Mouse (Mus musculus): Measurements from ENCODE around the gene Cd37.
"Not testable (repeated sequence)": the region's sequence is repeated elsewhere in the genome, so short reads cannot be mapped to it uniquely, and the experiment has no call there.

Cd37 gene

DNA sequence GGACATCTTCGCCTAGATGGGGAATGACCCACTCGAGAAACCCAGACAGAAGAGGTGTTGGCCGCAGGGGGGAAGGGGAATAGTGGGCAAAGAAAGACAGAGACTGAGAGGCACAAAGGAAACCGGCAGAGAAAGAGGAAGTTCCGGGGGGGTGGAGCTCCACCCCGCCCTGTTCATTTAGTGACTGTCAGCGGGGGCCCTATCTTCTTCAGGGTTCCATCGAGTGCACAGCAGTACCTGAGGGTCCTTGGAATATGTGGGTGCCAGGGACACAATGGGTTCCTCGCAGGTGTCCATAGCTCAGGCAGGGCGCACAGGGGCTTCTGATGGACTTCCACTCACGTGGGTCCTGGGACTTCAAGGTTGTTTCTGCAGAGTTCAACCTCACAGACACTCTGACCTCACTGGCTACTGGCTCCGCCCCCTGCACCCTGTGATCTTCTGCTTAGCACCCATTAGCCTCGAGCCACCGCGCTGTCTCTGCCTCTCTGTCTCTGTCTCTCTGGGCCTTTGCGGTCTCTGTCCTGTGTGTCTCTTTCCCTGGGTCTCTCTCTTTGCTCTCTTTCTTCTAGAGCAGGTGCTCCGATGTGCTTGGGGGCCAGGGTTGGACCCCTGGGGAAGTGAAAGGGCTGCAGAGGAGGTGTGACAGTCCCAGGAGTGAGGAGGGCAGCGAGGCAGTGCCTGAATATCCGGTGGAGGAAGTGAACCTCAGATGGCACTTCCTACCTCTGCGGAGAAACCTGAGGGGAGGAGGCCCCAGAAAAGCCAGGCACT is at the start of gene Cd37:
Gene Cd37, minus strand, starts transcription at position 393 of the 774 bp plus-strand sequence.
- no peak for DNase-seq (ENCODE audit: low read depth, low spot score)

DNA sequence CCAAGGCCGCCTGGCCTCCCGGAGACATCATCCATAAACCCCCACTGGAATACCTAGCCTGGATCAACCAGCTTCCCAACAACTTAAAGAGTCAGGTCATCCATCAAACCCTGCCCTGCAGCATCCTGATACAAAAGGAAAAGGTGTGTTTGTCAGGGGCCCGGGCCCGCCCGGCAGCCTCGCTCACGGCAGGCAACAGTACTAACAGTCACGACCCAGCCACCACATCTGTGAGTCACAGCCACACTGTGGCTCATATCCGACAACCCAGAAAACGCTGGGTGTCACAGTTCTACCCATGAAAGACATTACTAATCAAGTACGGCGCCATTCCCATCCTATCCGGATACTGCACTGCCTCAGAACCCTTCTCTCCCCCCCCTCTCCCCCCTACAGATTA is 47.6 kb upstream of the Cd37 start:
- DNase-seq (ENCODE audit: low read depth, low spot score): no peak

DNA sequence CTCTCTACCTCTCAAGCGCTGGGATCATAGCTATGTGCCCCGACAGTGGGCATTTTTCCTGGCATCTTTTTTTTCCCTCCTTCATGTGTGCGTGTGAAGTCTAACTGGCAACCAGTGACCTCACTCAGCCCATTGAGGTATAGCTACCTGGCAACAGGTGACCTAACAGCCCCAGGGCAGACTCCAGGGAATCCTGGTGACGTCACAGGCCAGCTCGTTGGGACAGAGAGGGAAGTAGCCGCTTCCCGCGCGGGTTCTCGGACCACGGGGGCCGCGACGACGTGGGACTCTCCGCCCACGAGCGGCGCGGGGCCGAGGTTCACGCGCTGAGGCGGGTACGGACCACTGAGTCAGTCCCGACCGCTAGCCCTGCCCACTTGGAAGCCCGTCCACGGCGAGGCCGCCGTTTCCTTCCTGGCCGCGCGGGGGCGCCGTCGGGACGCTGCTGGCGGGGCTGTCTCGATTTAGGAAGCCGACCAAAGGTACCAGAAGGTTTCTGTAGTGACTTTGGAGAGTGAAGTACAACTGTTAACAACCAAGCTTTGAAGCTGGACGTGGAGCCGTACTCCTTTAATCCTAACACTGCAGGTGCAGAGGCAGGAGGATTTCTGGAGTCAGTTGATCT is 38.3 kb upstream of the Cd37 start, which contains the start of gene Slc6a21:
Gene Slc6a21, plus strand, starts transcription at position 378 of the 625 bp plus-strand sequence.
- no peak for DNase-seq (ENCODE audit: low read depth, low spot score)

DNA sequence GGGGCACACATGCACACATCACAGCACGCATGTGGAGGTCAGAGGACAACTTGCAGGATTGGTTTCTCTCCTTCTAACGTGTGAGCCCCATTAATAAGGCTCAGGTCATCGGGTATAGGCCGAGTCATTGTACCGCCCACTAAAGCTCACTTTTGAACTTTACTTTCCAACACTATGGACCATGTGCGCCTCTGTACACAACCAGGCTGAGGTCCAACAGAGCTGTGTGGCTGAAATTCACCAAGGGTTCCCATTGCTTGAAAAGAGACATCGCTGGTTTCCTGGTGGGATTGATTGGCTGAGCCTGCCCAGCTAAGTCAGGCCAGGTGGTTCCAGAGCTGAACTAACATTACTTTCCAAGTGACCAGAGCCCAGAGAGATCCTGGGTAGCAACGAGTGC is 34.8 kb upstream of the Cd37 start:
- DNase-seq (ENCODE audit: low read depth, low spot score): no peak

GRCm38 (mm10) chr7:45272786-45273412 is 34.0 kb upstream of the Cd37 start:
- DNase-seq (ENCODE audit: low read depth, low spot score): no peak

DNA sequence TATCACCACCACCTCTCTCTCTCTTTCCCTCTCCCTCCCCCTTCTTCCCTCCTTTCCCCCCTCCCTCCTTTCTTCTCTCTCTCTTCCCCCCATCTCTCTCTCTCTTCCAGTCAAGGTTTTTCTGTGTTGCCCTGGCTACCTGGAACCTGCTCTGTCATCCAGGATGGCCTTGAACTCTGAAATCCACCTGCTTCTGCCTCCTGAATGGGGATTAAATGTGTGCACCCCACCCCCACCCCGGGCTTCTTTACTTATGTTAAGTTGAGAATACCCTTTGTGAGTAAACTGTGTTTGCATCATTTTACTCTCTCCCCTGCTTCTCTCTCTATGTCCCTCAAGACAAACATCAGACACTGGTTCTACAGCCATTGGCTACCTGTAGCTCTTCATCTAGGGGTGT is 26.6 kb upstream of the Cd37 start:
- DNase-seq (ENCODE audit: low read depth, low spot score): no peak

DNA sequence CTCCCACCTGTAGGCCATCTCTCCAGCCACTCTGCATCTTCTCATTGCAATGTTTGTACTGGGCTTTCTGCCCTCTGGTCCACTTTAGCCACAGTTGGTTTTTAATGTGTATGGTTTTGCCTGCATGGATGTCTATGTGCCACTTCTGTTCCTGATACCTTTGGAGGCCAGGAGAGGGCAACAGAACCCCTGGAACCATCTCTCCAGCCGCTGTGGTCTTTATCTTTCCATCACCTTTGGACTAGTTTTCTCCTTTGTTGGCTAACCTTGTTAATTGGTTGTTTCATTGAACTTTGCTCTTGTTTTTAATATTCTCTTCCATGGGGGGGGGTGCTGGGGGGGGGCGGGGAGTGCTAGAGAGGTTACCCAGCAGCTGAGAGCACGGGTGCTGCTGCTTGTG is 25.4 kb upstream of the Cd37 start:
- no peak for DNase-seq (ENCODE audit: low read depth, low spot score)

DNA sequence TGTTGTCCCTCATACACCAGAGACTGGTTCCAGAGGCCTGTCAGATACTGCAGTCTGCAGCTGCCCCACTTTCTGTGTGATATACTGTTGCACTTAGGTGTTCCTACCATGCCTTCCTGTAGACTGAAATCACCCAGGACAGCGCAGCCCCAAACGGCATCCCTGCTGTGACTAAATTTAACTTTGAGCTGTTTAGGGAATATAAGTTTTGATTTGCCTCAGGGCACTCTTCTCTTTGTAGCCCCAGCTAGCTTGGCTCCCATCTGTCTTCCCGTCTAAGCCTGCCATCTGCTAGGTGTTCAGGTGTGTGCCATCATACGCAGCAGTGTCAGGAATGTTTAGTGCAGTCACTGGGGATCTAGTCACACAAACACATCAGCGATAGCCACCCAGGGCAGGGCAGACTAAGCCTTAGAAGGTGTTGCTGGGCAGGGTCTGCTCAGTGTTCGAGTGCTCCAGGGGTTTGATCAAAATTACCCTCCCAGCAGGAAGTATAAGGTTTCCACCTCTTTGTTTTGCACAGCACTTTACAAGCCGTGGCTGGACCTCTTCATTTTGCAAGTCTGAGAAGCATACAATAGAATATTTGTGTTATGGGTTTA is 24.2 kb upstream of the Cd37 start:
- no peak for DNase-seq (ENCODE audit: low read depth, low spot score)

GRCm38 (mm10) chr7:45262266-45262665 is 23.4 kb upstream of the Cd37 start:
- no peak for DNase-seq (ENCODE audit: low read depth, low spot score)

- no peak for DNase-seq (ENCODE audit: low read depth, low spot score)
Measured at GRCm38 (mm10) chr7:45259281-45259680, 20.4 kb upstream of the Cd37 start.

- no peak for DNase-seq (ENCODE audit: low read depth, low spot score)
Measured at GRCm38 (mm10) chr7:45257063-45257840, 18.3 kb upstream of the Cd37 start.

GRCm38 (mm10) chr7:45255822-45256221 is 16.9 kb upstream of the Cd37 start:
- DNase-seq (ENCODE audit: low read depth, low spot score): not testable (repeated sequence)

DNA sequence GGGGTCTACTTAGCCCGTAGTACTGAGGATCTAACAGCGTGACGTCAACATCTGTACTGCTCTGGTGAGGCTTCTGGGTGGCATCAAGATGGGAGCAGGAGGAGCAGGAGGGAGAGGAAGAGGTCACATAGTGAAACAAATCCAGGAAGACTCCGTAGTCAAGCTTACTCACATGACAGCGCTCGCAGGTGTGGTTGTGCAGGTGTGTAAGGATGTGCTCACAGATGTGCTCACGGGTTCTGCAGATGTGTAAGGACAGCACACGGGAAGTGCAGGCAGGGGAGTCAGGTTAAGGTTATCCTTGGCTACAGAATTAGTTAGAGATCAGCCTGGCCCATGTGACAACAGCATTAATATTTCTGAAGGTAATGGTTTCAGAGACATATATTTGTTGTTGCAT is 14.9 kb upstream of the Cd37 start:
- no peak for DNase-seq (ENCODE audit: low read depth, low spot score)

DNA sequence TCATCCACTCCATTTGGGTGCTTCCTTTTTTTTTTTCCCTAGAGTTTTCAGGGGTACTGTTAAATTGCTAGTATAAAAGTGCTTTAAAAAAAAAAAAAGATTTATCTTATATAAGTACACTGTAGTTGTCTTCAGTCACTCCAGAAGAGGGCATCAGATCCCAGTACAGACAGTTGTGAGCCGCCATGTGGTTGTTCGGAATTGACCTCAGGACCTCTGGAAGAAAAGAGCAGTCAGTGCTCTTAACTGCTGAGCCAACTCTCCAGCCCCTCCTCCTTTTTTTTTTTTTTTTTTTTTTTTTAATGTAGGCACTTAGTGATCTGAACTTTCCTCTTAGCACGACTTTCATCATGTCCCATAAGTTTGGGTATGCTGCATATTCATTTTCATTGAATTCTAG is 8.8 kb upstream of the Cd37 start:
- DNase-seq (ENCODE audit: low read depth, low spot score): no peak

GRCm38 (mm10) chr7:45241389-45241749 is 2.5 kb upstream of the Cd37 start:
- DNase-seq (ENCODE audit: low read depth, low spot score): no peak

- no peak for DNase-seq (ENCODE audit: low read depth, low spot score)
Measured at GRCm38 (mm10) chr7:45240633-45241388, 1.9 kb upstream of the Cd37 start, which contains the start of gene Slc6a16. Slc6a16 (plus strand) TSS chr7:45241085.

DNA sequence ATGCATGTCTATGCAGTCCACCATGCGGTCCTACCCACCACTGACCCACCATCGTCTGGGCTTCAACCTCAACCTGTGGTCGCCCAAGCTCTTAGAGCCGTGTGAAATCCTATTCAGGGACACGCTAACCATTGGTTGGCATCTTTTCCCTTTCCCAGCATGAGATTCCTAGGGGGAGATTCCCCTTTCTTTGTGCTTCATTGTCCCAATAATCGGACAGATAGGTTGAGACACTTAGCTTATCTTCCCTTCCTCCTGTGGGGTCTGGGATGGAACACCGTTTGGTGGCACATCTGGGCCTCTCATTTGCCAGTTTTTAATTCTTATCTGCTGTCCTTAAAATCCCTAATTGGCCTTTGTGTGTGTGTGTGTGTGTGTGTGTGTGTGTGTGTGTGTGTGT is 1.2 kb upstream of the Cd37 start:
- no peak for DNase-seq (ENCODE audit: low read depth, low spot score)

GRCm38 (mm10) chr7:45237747-45238699 is 892 bp downstream of the Cd37 start:
- DNase-seq (ENCODE audit: low read depth, low spot score): no peak

- DNase-seq (ENCODE audit: low read depth, low spot score): no peak
Measured at GRCm38 (mm10) chr7:45235656-45236180, 3.2 kb downstream of the Cd37 start.

Measured in brain, embryonic 18.5 days (tissue).